16 mouse cellular contexts compared by ENCODE assay signal in genomic region chr1:64446492-64446891, GRCm38 (mm10).
DNase-seq lines count a peak whose midpoint lies in the region; ATAC-seq lines count a peak whose summit lies in the region.
"Had no signal": no experiment of that assay in that cellular context is flagged by ENCODE, and none has a peak within 500 bp of the region (broad histone marks: within the 10 kb centered on the region; RNA-seq: fewer than 3 reads in every experiment).

No protein-coding gene starts in this region.

- 37% methylated on average over 4 of the region's 4 CpGs for WGBS in hindbrain, embryonic 11.5 days
- 54% methylated on average over 4 of the region's 4 CpGs for WGBS in hindbrain, embryonic 16.5 days

- DNase-seq in embryo, embryonic 10.5 days (ENCODE audit: low spot score), result peak; percentile 36
- DNase-seq in embryo, embryonic 9.5 days (ENCODE audit: extremely low spot score), result no peak
- peak; percentile 40 for DNase-seq in hindbrain, embryonic 11.5 days (ENCODE audit: low spot score)
- DNase-seq in MN1 (ENCODE audit: low spot score), result peak; percentile 25
- DNase-seq in cerebellum, postnatal 25 days, result peak; percentile 23 to 26
- DNase-seq in right cerebral cortex, adult 2 months (ENCODE audit: low spot score in 2 of 2), result no peak
- DNase-seq in lung, postnatal 10 days, result no peak

- no peak overlapping the region for H3K4me3 ChIP-seq in hindbrain, embryonic 11.5 days (ENCODE audit: low read depth, low read length)
- H3K4me3 ChIP-seq in hindbrain, embryonic 16.5 days (ENCODE audit: low read length), result no peak overlapping the region
- H3K4me3 ChIP-seq: embryonic facial prominence, embryonic 15.5 days; heart, adult 2 months; heart, embryonic 15.5 days; neural tube, embryonic 13.5 days had no signal

- H3K4me1 ChIP-seq in hindbrain, embryonic 11.5 days (replicated peaks; ENCODE audit: control insufficient read depth, insufficient read depth, low read length), result no peaks in the 10 kb centered on the region; the same call in 1 of the 2 replicates
- H3K4me1 ChIP-seq in hindbrain, embryonic 16.5 days (ENCODE audit: control insufficient read depth, insufficient read depth, low read depth, low read length), result peaks cover 12% of the 10 kb centered on the region

- H3K9me3 ChIP-seq in hindbrain, embryonic 11.5 days (ENCODE audit: control insufficient read depth, low read length), result no peaks in the 10 kb centered on the region
- no peaks in the 10 kb centered on the region for H3K9me3 ChIP-seq in hindbrain, embryonic 16.5 days (ENCODE audit: control insufficient read depth, low read length)
- H3K9me3 ChIP-seq: embryonic facial prominence, embryonic 15.5 days; heart, embryonic 15.5 days; neural tube, embryonic 13.5 days had no signal

- H3K27me3 ChIP-seq in hindbrain, embryonic 11.5 days (ENCODE audit: control insufficient read depth, insufficient read depth, low read length), result no peaks in the 10 kb centered on the region
- no peaks in the 10 kb centered on the region for H3K27me3 ChIP-seq in hindbrain, embryonic 16.5 days (replicated peaks; ENCODE audit: control insufficient read depth, insufficient read depth, low read length)
- H3K27me3 ChIP-seq: CH12.LX; embryonic facial prominence, embryonic 15.5 days; neural tube, embryonic 13.5 days had no signal

- ATAC-seq in hindbrain, embryonic 11.5 days (ENCODE audit: low FRiP score), result peak; percentile 51; the same call in 1 of the 2 replicates
- ATAC-seq in hindbrain, embryonic 16.5 days, result no peak
- ATAC-seq: inflammation-experienced regulatory T-cells, adult 6 months had no signal

- H3K4me2 ChIP-seq in hindbrain, embryonic 11.5 days (replicated peaks; ENCODE audit: low read depth, low read length), result no peak overlapping the region
- H3K4me2 ChIP-seq in hindbrain, embryonic 16.5 days (ENCODE audit: low read length), result no peak overlapping the region
- H3K4me2 ChIP-seq: embryonic facial prominence, embryonic 15.5 days; liver, embryonic 11.5 days had no signal

- no peak overlapping the region for H3K27ac ChIP-seq in hindbrain, embryonic 11.5 days (ENCODE audit: low read depth, low read length)
- no peak overlapping the region for H3K27ac ChIP-seq in hindbrain, embryonic 16.5 days (ENCODE audit: low read depth, low read length)
- H3K27ac ChIP-seq: embryonic facial prominence, embryonic 15.5 days; heart, adult 2 months; heart, embryonic 15.5 days; macrophage had no signal

- H3K36me3 ChIP-seq in hindbrain, embryonic 11.5 days (ENCODE audit: control insufficient read depth, insufficient read depth, low read length), result no peaks in the 10 kb centered on the region
- H3K36me3 ChIP-seq in hindbrain, embryonic 16.5 days (ENCODE audit: control insufficient read depth, insufficient read depth, low read length), result no peaks in the 10 kb centered on the region
- H3K36me3 ChIP-seq: embryonic facial prominence, embryonic 15.5 days; heart, embryonic 15.5 days; neural tube, embryonic 13.5 days had no signal

- no peak overlapping the region for H3K9ac ChIP-seq in hindbrain, embryonic 11.5 days (ENCODE audit: low read depth, low read length)
- no peak overlapping the region for H3K9ac ChIP-seq in hindbrain, embryonic 16.5 days (ENCODE audit: low read depth, low read length)
- H3K9ac ChIP-seq: embryonic facial prominence, embryonic 15.5 days; heart, embryonic 15.5 days; neural tube, embryonic 13.5 days had no signal

Comparison
In these comparisons a context has a peak if more than half of its experiments do, and no peak if none do; other contexts are left out.
1. DNase-seq: peak in embryo, embryonic 10.5 days (single experiment), hindbrain, embryonic 11.5 days (single experiment), MN1 (single experiment) and cerebellum, postnatal 25 days (2 of 2); none in embryo, embryonic 9.5 days (single experiment), right cerebral cortex, adult 2 months (0 of 2) and lung, postnatal 10 days (single experiment).